Mouse (Mus musculus) intestine, embryonic 14.5 days (tissue): ENCODE results near the gene Mbnl2. TPM values are rescaled to one million over a fixed set of nuclear protein-coding genes. Genes with fewer than 3 reads are reported as not detected.

Experiments
- ATAC-seq: fragments of 200-750 bp; cut with Nextera tagmentation; replicated peaks from 2 replicates; pipeline ENCODE4 v1.8.0; 2017; ENCODE audit warnings: low read depth, moderate number of reproducible peaks, moderate TSS enrichment, moderate library complexity; ENCODE audit not compliant: low FRiP score, low TSS enrichment
- DNase-seq: peaks from one replicate; pipeline ENCODE4 v3.0.0-alpha.2; 2018; ENCODE audit warnings: low spot score
- H3K27ac ChIP-seq: fragments of 300-500 bp; sonication (generic); 2 replicates; pipeline ENCODE4 v1.5.1; 2014; ENCODE audit warnings: low read depth, mild to moderate bottlenecking, control low read depth
- H3K27me3 ChIP-seq: fragments of 300-500 bp; sonication (generic); replicated peaks from 2 replicates; pipeline ENCODE4 v1.6.1; 2014; ENCODE audit warnings: low read length, control low read depth; ENCODE audit not compliant: control insufficient read depth, insufficient read depth
- H3K36me3 ChIP-seq: fragments of 300-500 bp; sonication (generic); 2 replicates; pipeline ENCODE4 v1.6.1; 2014; ENCODE audit warnings: low read length, control low read depth; ENCODE audit not compliant: control insufficient read depth, insufficient read depth
- H3K4me1 ChIP-seq: fragments of 300-500 bp; sonication (generic); replicated peaks from 2 replicates; pipeline ENCODE4 v1.6.1; 2014; ENCODE audit warnings: low read length, control low read depth, mixed read lengths; ENCODE audit not compliant: control insufficient read depth, insufficient read depth
- H3K4me2 ChIP-seq: fragments of 300-500 bp; sonication (generic); 2 replicates; pipeline ENCODE4 v1.6.1; 2014; ENCODE audit warnings: low read length
- H3K4me3 ChIP-seq: fragments of 300-500 bp; sonication (generic); 2 replicates; pipeline ENCODE4 v1.5.1; 2014; ENCODE audit warnings: low read depth, low read length, control low read depth, mixed read lengths
- H3K9ac ChIP-seq: fragments of 300-500 bp; sonication (generic); 2 replicates; pipeline ENCODE4 v1.6.1; 2014; ENCODE audit warnings: mild to moderate bottlenecking, low read length
- H3K9me3 ChIP-seq: fragments of 300-500 bp; sonication (generic); 2 replicates; pipeline ENCODE4 v1.6.1; 2016; ENCODE audit warnings: low read length, control low read depth; ENCODE audit not compliant: control insufficient read depth
- WGBS: fragments of 180-500 bp; shearing (Covaris S2); extraction: QIAGEN DNeasy Blood & Tissue Kit; methylation state at CpG from one replicate; pipeline ENCODE4 v1.1.7; 2014; 5-methylcytosine and 5-hydroxymethylcytosine counted together
- polyA plus RNA-seq: library from polyadenylated mRNA; unstranded; fragments of >200 nt; fragmentation: Nextera tagmentation; extraction: Ambion mirVana; gene quantifications from 2 replicates; pipeline ENCODE4 v1.2.1, GENCODE M21; 2014

Gene Mbnl2
- polyA plus RNA-seq, 1 experiment from 2014 or later = 111 TPM

- ATAC-seq = no peak
- WGBS = 90% methylated on average over 4 of the region's 4 CpGs
- no peak overlapping the region for H3K27ac ChIP-seq
These were observed 8.3 kb upstream of the Mbnl2 start for GRCm38 (mm10) chr14:120267130-120267529.

GRCm38 (mm10) chr14:120270031-120270430 lies 5.4 kb upstream of the Mbnl2 start:
- ATAC-seq (no peak), DNase-seq (no peak)
- no peak overlapping the region for H3K4me2 ChIP-seq
- no peak overlapping the region for H3K4me3 ChIP-seq
- no peaks in the 10 kb centered on the region for H3K36me3 ChIP-seq
- H3K9ac ChIP-seq = no peak overlapping the region
- H3K9me3 ChIP-seq = no peaks in the 10 kb centered on the region
- H3K4me1 ChIP-seq = 0 out of 2 replicates have a peak, but pooled peaks cover 3% of the 10 kb centered on the region
- 0 out of 2 replicates have a peak overlapping the region, but pooled peaks have one; percentile 59 for H3K27ac ChIP-seq
- H3K27me3 ChIP-seq = no peaks in the 10 kb centered on the region
- WGBS = 72% methylated on average over 3 of the region's 3 CpGs

More at GRCm38 (mm10) chr14:120267130-120267529, 8.3 kb upstream of the Mbnl2 start:
- Histone ChIP-seq H3K4me3 (no peak overlapping the region), H3K4me1 (0 out of 2 replicates have a peak, but pooled peaks cover 3% of the 10 kb centered on the region), H3K36me3 (no peaks in the 10 kb centered on the region), H3K9ac (no peak overlapping the region), H3K4me2 (no peak overlapping the region), H3K27me3 (no peaks in the 10 kb centered on the region), H3K9me3 (no peaks in the 10 kb centered on the region)
- DNase-seq = no peak

DNA sequence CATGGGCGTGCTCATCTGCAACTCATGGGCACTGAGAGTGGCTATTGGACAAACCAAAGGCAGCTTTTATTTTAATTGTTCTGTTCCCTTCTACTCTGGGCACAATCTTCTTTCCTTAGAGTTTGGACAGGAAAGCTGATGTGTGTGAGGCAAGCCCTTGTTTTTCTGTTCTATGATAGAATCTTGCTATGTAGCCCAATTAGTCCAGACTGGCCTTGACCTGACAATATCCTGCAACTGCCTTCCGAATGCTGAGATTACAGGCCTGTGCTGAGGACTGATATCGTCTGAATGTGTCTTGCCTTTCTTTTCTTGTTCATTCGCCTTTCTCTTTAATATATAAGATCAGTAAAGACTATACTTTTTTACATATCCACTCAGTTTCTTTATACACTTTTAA lies 4.8 kb upstream of the Mbnl2 start:
- no peak overlapping the region for H3K4me2 ChIP-seq

GRCm38 (mm10) chr14:120271096-120271495 lies 4.4 kb upstream of the Mbnl2 start:
- Histone ChIP-seq H3K9ac (no peak overlapping the region), H3K27me3 (no peaks in the 10 kb centered on the region), H3K27ac (peak overlapping the region; percentile 59), H3K4me3 (no peak overlapping the region), H3K4me1 (0 out of 2 replicates have a peak, but pooled peaks cover 3% of the 10 kb centered on the region), H3K4me2 (no peak overlapping the region), H3K36me3 (no peaks in the 10 kb centered on the region), H3K9me3 (no peaks in the 10 kb centered on the region)
- DNase-seq = no peak
- 73% methylated on average over 8 of the region's 8 CpGs for whole genome bisulfite sequencing
- peak; percentile 41 for ATAC-seq

More for the DNA sequence above, 4.8 kb upstream of the Mbnl2 start:
- H3K27me3 ChIP-seq = no peaks in the 10 kb centered on the region
- 0 out of 2 replicates have a peak, but pooled peaks cover 3% of the 10 kb centered on the region for H3K4me1 ChIP-seq
- peak overlapping the region; percentile 59 for H3K27ac ChIP-seq
- no peaks in the 10 kb centered on the region for H3K9me3 ChIP-seq
- WGBS = 72% methylated on average over 4 of the region's 4 CpGs
- no peaks in the 10 kb centered on the region for H3K36me3 ChIP-seq
- H3K9ac ChIP-seq = no peak overlapping the region
- no peak overlapping the region for H3K4me3 ChIP-seq
- no peak for DNase-seq
- ATAC-seq = no peak

- Histone ChIP-seq H3K9ac (no peak overlapping the region), H3K27ac (no peak overlapping the region), H3K36me3 (no peaks in the 10 kb centered on the region), H3K4me2 (no peak overlapping the region), H3K4me1 (peaks cover 18% of the 10 kb centered on the region), H3K4me3 (no peak overlapping the region), H3K9me3 (no peaks in the 10 kb centered on the region), H3K27me3 (no peaks in the 10 kb centered on the region)
- 66% methylated on average over 5 of the region's 5 CpGs for WGBS
- DNase-seq (no peak), ATAC-seq (no peak)
These were observed 1.7 kb upstream of the Mbnl2 start for GRCm38 (mm10) chr14:120273766-120274165.

DNA sequence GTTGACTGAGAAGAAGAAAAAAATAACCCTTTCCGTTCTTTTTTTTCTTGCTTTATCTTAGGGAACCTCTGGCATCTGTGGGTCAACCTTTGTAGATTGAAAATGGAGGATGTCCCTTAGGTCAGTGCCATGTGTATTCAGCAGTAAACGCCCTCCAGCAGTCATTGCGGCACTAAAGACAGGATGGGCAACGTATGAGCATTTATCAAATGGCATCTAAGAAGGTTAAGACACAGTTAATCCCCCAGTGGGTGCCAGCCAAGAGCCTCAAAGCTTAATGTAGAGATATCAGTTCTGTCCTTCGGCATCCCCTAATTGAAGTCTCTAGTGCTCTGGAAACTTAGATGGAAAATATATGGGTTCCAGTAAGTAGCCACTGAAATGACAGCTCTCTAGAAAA lies 723 bp upstream of the Mbnl2 start:
- Histone ChIP-seq H3K27me3 (no peaks in the 10 kb centered on the region), H3K4me3 (peak overlapping the region; percentile 62), H3K4me2 (peak overlapping the region; percentile 91), H3K27ac (no peak overlapping the region), H3K9ac (peak overlapping the region; percentile 74), H3K4me1 (peaks cover 28% of the 10 kb centered on the region), H3K9me3 (no peaks in the 10 kb centered on the region), H3K36me3 (no peaks in the 10 kb centered on the region)
- DNase-seq = no peak
- WGBS = 45% methylated on average over 5 of the region's 5 CpGs
- no peak for ATAC-seq

- Histone ChIP-seq H3K9ac (peak overlapping the region; percentile 74), H3K36me3 (no peaks in the 10 kb centered on the region), H3K4me3 (peak overlapping the region; percentile 62), H3K9me3 (no peaks in the 10 kb centered on the region), H3K4me1 (peaks cover 37% of the 10 kb centered on the region), H3K27ac (peak overlapping the region; percentile 91), H3K4me2 (peak overlapping the region; percentile 91), H3K27me3 (no peaks in the 10 kb centered on the region)
- peak; percentile 68 for DNase-seq
- no peak for ATAC-seq
- 2% methylated on average over 10 of the region's 10 CpGs for WGBS
These were observed 1.0 kb downstream of the Mbnl2 start for GRCm38 (mm10) chr14:120276343-120277080.

- peak; percentile 80 for DNase-seq
- peaks cover 39% of the 10 kb centered on the region for H3K4me1 ChIP-seq
These were observed 1.7 kb downstream of the Mbnl2 start for GRCm38 (mm10) chr14:120277081-120277656.

More at GRCm38 (mm10) chr14:120277081-120277656, 1.7 kb downstream of the Mbnl2 start:
- no peaks in the 10 kb centered on the region for H3K27me3 ChIP-seq
- WGBS = 3% methylated on average over 10 of the region's 10 CpGs
- H3K4me3 ChIP-seq = peak overlapping the region; percentile 62
- no peaks in the 10 kb centered on the region for H3K36me3 ChIP-seq
- no peaks in the 10 kb centered on the region for H3K9me3 ChIP-seq
- peak overlapping the region; percentile 91 for H3K27ac ChIP-seq
- peak overlapping the region; percentile 74 for H3K9ac ChIP-seq
- H3K4me2 ChIP-seq = peak overlapping the region; percentile 91
- ATAC-seq = no peak; the same call in 1 of the 2 replicates
